Comparison of ENCODE assay signal across 8 mouse cellular contexts in genomic region chr19:58060854-58061358, GRCm38 (mm10).
DNase-seq lines count a peak whose midpoint lies in the region; ATAC-seq and TF ChIP-seq lines count a peak whose summit lies in the region.

No protein-coding gene starts in this region.

- TF ChIP-seq CTCF in midbrain, postnatal 0 days (IDR thresholded peaks at IDR 0.05): no peak

- DNase-seq in heart, adult 18-20 months: no peak
- peak; percentile 91 for DNase-seq in embryonic facial prominence, embryonic 14.5 days (ENCODE audit: low spot score)
- peak; percentile 58 for DNase-seq in midbrain, postnatal 0 days (ENCODE audit: low spot score)
- no peak for DNase-seq in spleen, postnatal 36 days (ENCODE audit: low spot score in 2 of 2)
- no peak for DNase-seq in layer of hippocampus, adult 18-20 months (ENCODE audit: low spot score in 2 of 2)
- no peak for DNase-seq in cerebellum, adult 9-11 months

- H3K4me1 ChIP-seq in heart, embryonic 15.5 days (replicated peaks): peaks cover 38% of the 10 kb centered on the region
- H3K4me1 ChIP-seq in embryonic facial prominence, embryonic 14.5 days (ENCODE audit: control insufficient read depth, insufficient read depth, low read length): peaks cover 34% of the 10 kb centered on the region
- H3K4me1 ChIP-seq in hindbrain, embryonic 16.5 days (ENCODE audit: control insufficient read depth, insufficient read depth, low read depth, low read length): peaks cover 19% of the 10 kb centered on the region
- H3K4me1 ChIP-seq in midbrain, postnatal 0 days (ENCODE audit: insufficient read depth, low read length): 0 out of 2 replicates have a peak, but pooled peaks cover 18% of the 10 kb centered on the region

- H3K36me3 ChIP-seq in heart, embryonic 15.5 days: no peaks in the 10 kb centered on the region
- H3K36me3 ChIP-seq in embryonic facial prominence, embryonic 14.5 days (ENCODE audit: control insufficient read depth, insufficient read depth, low read length): no peaks in the 10 kb centered on the region; the same call in 1 of the 2 replicates
- no peaks in the 10 kb centered on the region for H3K36me3 ChIP-seq in hindbrain, embryonic 16.5 days (ENCODE audit: control insufficient read depth, insufficient read depth, low read length)
- no peaks in the 10 kb centered on the region for H3K36me3 ChIP-seq in midbrain, postnatal 0 days (ENCODE audit: insufficient read depth, low read length)

- H3K27me3 ChIP-seq in heart, embryonic 15.5 days: no peaks in the 10 kb centered on the region
- no peaks in the 10 kb centered on the region for H3K27me3 ChIP-seq in embryonic facial prominence, embryonic 14.5 days (replicated peaks; ENCODE audit: control insufficient read depth, insufficient read depth, low read length)
- no peaks in the 10 kb centered on the region for H3K27me3 ChIP-seq in hindbrain, embryonic 16.5 days (replicated peaks; ENCODE audit: control insufficient read depth, insufficient read depth, low read length)
- no peaks in the 10 kb centered on the region for H3K27me3 ChIP-seq in midbrain, postnatal 0 days (ENCODE audit: insufficient read depth, low read length)

- 0 out of 2 replicates have a peak overlapping the region, but pooled peaks have one; percentile 38 for H3K9ac ChIP-seq in heart, embryonic 15.5 days
- no peak overlapping the region for H3K9ac ChIP-seq in embryonic facial prominence, embryonic 14.5 days (ENCODE audit: low read depth, low read length)
- no peak overlapping the region for H3K9ac ChIP-seq in hindbrain, embryonic 16.5 days (ENCODE audit: low read depth, low read length)
- H3K9ac ChIP-seq in midbrain, postnatal 0 days (replicated peaks; ENCODE audit: low read length, poor library complexity, severe bottlenecking): no peak overlapping the region

- no peak for ATAC-seq in heart, embryonic 15.5 days (replicated peaks; ENCODE audit: insufficient number of reproducible peaks, insufficient read depth, low FRiP score, low read depth)
- ATAC-seq in embryonic facial prominence, embryonic 14.5 days (ENCODE audit: low read depth): peak; percentile 89
- ATAC-seq in hindbrain, embryonic 16.5 days: peak; percentile 79
- ATAC-seq in midbrain, postnatal 0 days (ENCODE audit: low FRiP score): peak; percentile 62; the same call in 1 of the 2 replicates

- peak overlapping the region; percentile 56 for H3K4me2 ChIP-seq in heart, embryonic 15.5 days
- H3K4me2 ChIP-seq in embryonic facial prominence, embryonic 14.5 days (ENCODE audit: low read depth, low read length): peak overlapping the region; percentile 2; the same call in 1 of the 2 replicates
- H3K4me2 ChIP-seq in hindbrain, embryonic 16.5 days (ENCODE audit: low read length): peak overlapping the region; percentile 24
- peak overlapping the region; percentile 18 for H3K4me2 ChIP-seq in midbrain, postnatal 0 days (ENCODE audit: low read depth, low read length, poor library complexity, severe bottlenecking)

- no peak overlapping the region for H3K27ac ChIP-seq in heart, embryonic 15.5 days
- H3K27ac ChIP-seq in embryonic facial prominence, embryonic 14.5 days (replicated peaks; ENCODE audit: low read depth, low read length): no peak overlapping the region; the same call in 1 of the 2 replicates
- 0 out of 2 replicates have a peak overlapping the region, but pooled peaks have one; percentile 21 for H3K27ac ChIP-seq in hindbrain, embryonic 16.5 days (ENCODE audit: low read depth, low read length)
- no peak overlapping the region for H3K27ac ChIP-seq in midbrain, postnatal 0 days (ENCODE audit: low read depth, low read length)

- H3K4me3 ChIP-seq in heart, embryonic 15.5 days: peak overlapping the region; percentile 18; the same call in 1 of the 2 replicates
- no peak overlapping the region for H3K4me3 ChIP-seq in embryonic facial prominence, embryonic 14.5 days (ENCODE audit: low read depth, low read length)
- H3K4me3 ChIP-seq in hindbrain, embryonic 16.5 days (ENCODE audit: low read length): no peak overlapping the region
- H3K4me3 ChIP-seq in midbrain, postnatal 0 days (ENCODE audit: low read depth, low read length): no peak overlapping the region

- H3K9me3 ChIP-seq in heart, embryonic 15.5 days (replicated peaks): no peaks in the 10 kb centered on the region
- H3K9me3 ChIP-seq in embryonic facial prominence, embryonic 14.5 days (ENCODE audit: control insufficient read depth, low read length): no peaks in the 10 kb centered on the region
- H3K9me3 ChIP-seq in hindbrain, embryonic 16.5 days (ENCODE audit: control insufficient read depth, low read length): no peaks in the 10 kb centered on the region
- H3K9me3 ChIP-seq in midbrain, postnatal 0 days (ENCODE audit: low read length): no peaks in the 10 kb centered on the region

- WGBS in heart, embryonic 15.5 days: 27% methylated on average over 15 of the region's 15 CpGs
- WGBS in embryonic facial prominence, embryonic 14.5 days: 18% methylated on average over 15 of the region's 15 CpGs
- WGBS in hindbrain, embryonic 16.5 days: 9% methylated on average over 15 of the region's 15 CpGs
- WGBS in midbrain, postnatal 0 days: 11% methylated on average over 15 of the region's 15 CpGs

Comparison
In these comparisons a context has a peak if more than half of its experiments do, and no peak if none do; other contexts are left out.
1. H3K4me2 ChIP-seq: peak in every context shown above with its lines; median percentile 56 in heart, embryonic 15.5 days; 24 in hindbrain, embryonic 16.5 days; 18 in midbrain, postnatal 0 days; 2 in embryonic facial prominence, embryonic 14.5 days.
2. DNase-seq: peak in embryonic facial prominence, embryonic 14.5 days (single experiment) and midbrain, postnatal 0 days (single experiment); none in heart, adult 18-20 months (0 of 2), spleen, postnatal 36 days (0 of 2), layer of hippocampus, adult 18-20 months (0 of 2) and cerebellum, adult 9-11 months (single experiment).